Mouse (Mus musculus) small intestine, adult 2 months (tissue): ENCODE data around the gene Ppp4r1.

Experiments used
- CTCF ChIP-seq: fragments of 200-500 bp; IDR thresholded peaks from 2 replicates; pipeline ENCODE4 v1.5.1; 2012; ENCODE audit warnings: low read depth, mild to moderate bottlenecking, control low read depth, inconsistent platforms, low read length, moderate library complexity, mixed read lengths; ENCODE audit not compliant: insufficient replicate concordance, insufficient read length; ENCODE audit errors: extremely low read depth
- POLR2A ChIP-seq: fragments of 200-500 bp; IDR thresholded peaks from 2 replicates; pipeline ENCODE4 v1.6.1; 2012; ENCODE audit warnings: low read depth, mild to moderate bottlenecking, control low read depth, inconsistent platforms, low read length, moderate library complexity

GRCm38 (mm10) chr17:65748997-65749396 lies 33.4 kb upstream of the Ppp4r1 start:
- TF ChIP-seq CTCF (no peak), POLR2A (no peak)
